Mouse (Mus musculus) bone marrow, adult 2 months (tissue): ENCODE results near the gene Majin. TPM values are rescaled to one million over a fixed set of nuclear protein-coding genes. Genes with fewer than 3 reads are reported as not detected.

ENCODE experiments used
- H3K27ac ChIP-seq: fragments of 200-500 bp; 2 replicates; pipeline ENCODE4 v1.5.1; 2012; ENCODE audit warnings: low read depth, mild to moderate bottlenecking, control low read depth, inconsistent platforms, low read length; ENCODE audit not compliant: control insufficient read depth, poor library complexity, insufficient read depth
- H3K4me1 ChIP-seq: fragments of 200-500 bp; 2 replicates; pipeline ENCODE4 v1.6.1; 2011; ENCODE audit warnings: low read length; ENCODE audit not compliant: control insufficient read depth, insufficient read depth
- H3K4me3 ChIP-seq: fragments of 200-500 bp; replicated peaks from 2 replicates; pipeline ENCODE3; 2011; ENCODE audit warnings: mild to moderate bottlenecking, low read depth, low read length, control low read depth; ENCODE audit not compliant: control insufficient read depth
- CTCF ChIP-seq: fragments of 200-500 bp; IDR thresholded peaks from 2 replicates; pipeline ENCODE4 v1.5.1; 2011; ENCODE audit warnings: low read length, control low read depth; ENCODE audit not compliant: control insufficient read depth, insufficient read depth
- POLR2A ChIP-seq: fragments of 200-500 bp; IDR thresholded peaks from 2 replicates; pipeline ENCODE4 v1.6.1; 2011; ENCODE audit warnings: low read depth, mild to moderate bottlenecking, control low read depth, low read length, borderline replicate concordance; ENCODE audit not compliant: control insufficient read depth
- WGBS: fragments of 180-500 bp; shearing (Covaris S2); methylation state at CpG from one replicate; pipeline ENCODE4 v1.1.7; 2018; 5-methylcytosine and 5-hydroxymethylcytosine counted together
- polyA plus RNA-seq: library from polyadenylated mRNA; stranded (reverse); fragments of >200 nt; gene quantifications from 2 replicates; pipeline ENCODE4 v1.2.4, GENCODE M21; 2011; ENCODE audit warnings: low replicate concordance; ENCODE audit not compliant: missing spikeins, insufficient read depth, insufficient read length

The Majin gene
- polyA plus RNA-seq, 1 experiment: not detected

GRCm38 (mm10) chr19:6261379-6261778, 77.2 kb downstream of the Majin start:
- H3K4me1 ChIP-seq: no peaks in the 10 kb centered on the region; the same call in 1 of the 2 replicates
- TF ChIP-seq POLR2A: no peak
- TF ChIP-seq CTCF: no peak
- WGBS: 90% methylated on average over 14 of the region's 14 CpGs
- H3K27ac ChIP-seq: no peak overlapping the region
- no peak overlapping the region for H3K4me3 ChIP-seq

DNA sequence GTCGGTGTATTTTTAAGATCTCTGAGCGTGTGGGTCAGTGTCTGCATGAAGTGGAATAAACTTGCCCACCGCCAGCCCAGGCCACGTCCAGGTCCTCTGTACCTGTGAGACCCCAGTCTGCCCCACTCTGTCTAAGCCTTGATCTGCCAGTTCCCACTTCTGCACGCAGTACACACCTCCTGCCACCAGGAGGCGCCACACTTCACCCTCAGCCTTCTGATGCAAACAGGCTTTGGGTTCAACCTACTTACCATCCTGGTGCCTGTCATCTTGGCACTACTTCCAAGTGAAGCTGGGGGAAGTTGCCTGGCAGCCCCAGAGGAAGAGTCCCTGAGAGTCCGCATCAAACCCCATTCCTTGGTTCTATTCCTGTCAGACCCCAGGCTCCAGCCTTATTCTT, 78.0 kb downstream of the Majin start:
- TF ChIP-seq CTCF (peak; percentile 98), POLR2A (no peak)
- Histone ChIP-seq H3K27ac (no peak overlapping the region), H3K4me3 (no peak overlapping the region), H3K4me1 (no peaks in the 10 kb centered on the region; the same call in 1 of the 2 replicates)
- 51% methylated on average over 7 of the region's 7 CpGs for WGBS

DNA sequence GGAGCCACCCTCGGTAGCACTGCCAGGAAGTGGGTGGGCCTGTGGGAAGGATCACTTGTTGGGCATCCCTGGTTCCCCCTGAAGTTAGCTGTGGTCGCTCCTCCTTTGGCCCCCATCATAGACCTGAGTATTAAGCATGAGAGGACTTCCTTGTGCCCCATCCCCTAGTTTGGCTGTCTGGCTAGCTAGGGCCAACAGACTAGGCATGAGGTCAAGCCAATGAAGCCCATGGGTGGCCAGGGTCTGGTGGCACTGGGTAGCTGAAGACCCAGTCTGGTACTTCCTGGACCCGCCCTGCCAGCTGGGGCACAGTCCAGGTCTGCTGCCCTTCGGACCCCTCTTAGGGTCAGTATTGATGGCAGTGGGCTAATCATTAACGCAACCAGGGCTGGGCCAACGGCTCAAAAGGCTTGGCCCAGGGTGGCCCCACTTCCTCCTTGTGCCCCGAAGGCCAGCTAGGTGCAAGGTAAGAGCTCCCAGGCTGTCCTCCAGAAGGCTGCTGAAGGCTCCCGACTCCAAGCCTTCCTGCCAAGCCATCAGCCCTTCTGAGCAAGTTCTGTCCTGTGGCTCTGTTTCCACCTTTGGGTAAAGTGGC, 78.7 kb downstream of the Majin start:
- no peak for TF ChIP-seq CTCF

GRCm38 (mm10) chr19:6264200-6264599, 80.0 kb downstream of the Majin start:
- 44% methylated on average over 9 of the region's 9 CpGs for WGBS
- Histone ChIP-seq H3K27ac (no peak overlapping the region), H3K4me1 (no peaks in the 10 kb centered on the region; the same call in 1 of the 2 replicates), H3K4me3 (no peak overlapping the region)
- peak; percentile 21; the same call in 1 of the 2 replicates for TF ChIP-seq POLR2A
- TF ChIP-seq CTCF: no peak

More for the DNA sequence above, 78.7 kb downstream of the Majin start:
- Histone ChIP-seq H3K4me1 (no peaks in the 10 kb centered on the region; the same call in 1 of the 2 replicates), H3K4me3 (no peak overlapping the region), H3K27ac (no peak overlapping the region)
- 49% methylated on average over 8 of the region's 8 CpGs for WGBS

DNA sequence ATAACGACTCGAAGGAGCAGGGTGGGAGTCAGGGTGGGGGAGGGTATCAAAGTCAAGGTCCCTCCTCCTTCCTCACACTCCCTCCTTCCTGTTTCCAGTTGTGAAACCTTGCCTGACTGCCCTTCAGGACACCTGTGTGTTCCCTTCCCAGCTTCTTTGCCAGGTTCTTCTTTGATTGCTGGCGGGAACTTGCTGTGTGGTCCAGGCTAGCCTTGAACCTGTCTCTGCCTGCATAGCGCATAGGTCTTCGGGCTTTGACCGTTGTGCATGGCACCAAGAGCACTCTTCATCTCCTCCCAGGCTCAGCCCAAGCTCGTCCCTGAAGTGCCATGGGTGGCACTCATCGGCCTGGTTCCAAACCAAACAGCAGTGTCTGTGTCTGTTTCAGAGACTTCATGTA, 80.8 kb downstream of the Majin start:
- Histone ChIP-seq H3K4me1 (no peaks in the 10 kb centered on the region; the same call in 1 of the 2 replicates), H3K4me3 (no peak overlapping the region), H3K27ac (no peak overlapping the region)
- WGBS: 73% methylated on average over 8 of the region's 8 CpGs
- no peak for TF ChIP-seq POLR2A
- no peak for TF ChIP-seq CTCF

GRCm38 (mm10) chr19:6265727-6266182, 81.6 kb downstream of the Majin start:
- 72% methylated on average over 6 of the region's 6 CpGs for WGBS
- no peak overlapping the region for H3K4me3 ChIP-seq
- TF ChIP-seq POLR2A: no peak
- no peak for TF ChIP-seq CTCF
- H3K4me1 ChIP-seq: no peaks in the 10 kb centered on the region; the same call in 1 of the 2 replicates
- H3K27ac ChIP-seq: no peak overlapping the region

- peaks cover 2% of the 10 kb centered on the region; the same call in 1 of the 2 replicates for H3K4me1 ChIP-seq
These were observed 83.3 kb downstream of the Majin start for GRCm38 (mm10) chr19:6267306-6268169.

GRCm38 (mm10) chr19:6268170-6268528, 84.0 kb downstream of the Majin start:
- peak; percentile 93 for TF ChIP-seq CTCF
- no peak for TF ChIP-seq POLR2A
- 8% methylated on average over 8 of the region's 8 CpGs for WGBS
- Histone ChIP-seq H3K27ac (peak overlapping the region; percentile 77; the same call in 1 of the 2 replicates), H3K4me3 (no peak overlapping the region), H3K4me1 (peaks cover 2% of the 10 kb centered on the region; the same call in 1 of the 2 replicates)

More at GRCm38 (mm10) chr19:6267306-6268169, 83.3 kb downstream of the Majin start:
- TF ChIP-seq CTCF (0 out of 2 replicates have a peak, but pooled peaks have one; percentile 10), POLR2A (no peak)
- H3K27ac ChIP-seq: no peak overlapping the region
- 60% methylated on average over 11 of the region's 11 CpGs for WGBS
- H3K4me3 ChIP-seq: no peak overlapping the region
